Mouse (Mus musculus): ENCODE results near the gene Tdrd5.

GRCm38 (mm10) chr1:156308595-156308994 is 5.1 kb upstream of the Tdrd5 start:
- TF ChIP-seq CTCF (IDR thresholded peaks at IDR 0.05; ENCODE audit: low read depth, low read length): no peak
- no peak for TF ChIP-seq TAL1 (conservative IDR thresholded peaks at IDR 0.05; ENCODE audit: low read depth, low read length)
- no peak for TF ChIP-seq GATA1 (IDR thresholded peaks at IDR 0.05; ENCODE audit: borderline replicate concordance, low read length)
- no peak for TF ChIP-seq POLR2AphosphoS5 (IDR thresholded peaks at IDR 0.05; ENCODE audit: insufficient replicate concordance, low read depth, low read length)
- TF ChIP-seq GATA2 (IDR thresholded peaks at IDR 0.05; ENCODE audit: borderline replicate concordance, low read depth, low read length): no peak

All from G1E (cell line).